Mouse (Mus musculus) c-Kit-positive CD71-positive TER-119-negative erythroid progenitor cells, embryonic 14.5 days (primary cell): ENCODE data around the gene Hoxc13.

Experiments
- DNase-seq: peaks from one replicate; pipeline ENCODE4 v3.0.0-alpha.2; 2013; ENCODE audit warnings: low read depth

The Hoxc13 gene

DNA sequence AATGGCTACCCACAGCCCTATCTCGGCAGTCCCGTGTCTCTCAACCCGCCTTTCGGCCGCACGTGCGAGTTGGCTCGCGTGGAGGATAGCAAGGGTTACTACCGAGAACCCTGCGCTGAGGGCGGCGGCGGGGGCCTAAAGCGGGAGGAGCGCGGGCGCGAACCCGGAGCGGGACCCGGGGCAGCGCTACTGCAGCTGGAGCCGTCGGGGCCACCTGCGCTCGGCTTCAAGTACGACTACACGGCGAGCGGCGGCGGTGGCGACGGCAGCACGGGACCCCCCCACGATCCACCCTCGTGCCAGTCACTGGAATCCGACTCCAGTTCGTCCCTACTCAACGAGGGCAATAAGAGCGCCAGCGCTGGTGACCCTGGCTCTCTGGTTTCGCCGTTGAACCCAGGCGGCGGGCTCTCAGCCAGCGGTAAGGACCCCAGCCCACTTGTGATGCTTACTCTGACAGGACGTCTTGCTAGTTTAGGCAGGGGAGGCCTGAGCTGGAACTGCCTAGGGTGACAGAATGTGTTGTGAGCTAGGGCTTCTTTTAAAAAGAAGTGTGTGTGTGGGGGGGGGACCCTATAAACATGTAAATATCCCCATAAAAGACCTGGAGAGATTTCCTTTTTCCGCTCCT is 16.2 kb downstream of the Hoxc13 start:
- no peak for DNase-seq

DNA sequence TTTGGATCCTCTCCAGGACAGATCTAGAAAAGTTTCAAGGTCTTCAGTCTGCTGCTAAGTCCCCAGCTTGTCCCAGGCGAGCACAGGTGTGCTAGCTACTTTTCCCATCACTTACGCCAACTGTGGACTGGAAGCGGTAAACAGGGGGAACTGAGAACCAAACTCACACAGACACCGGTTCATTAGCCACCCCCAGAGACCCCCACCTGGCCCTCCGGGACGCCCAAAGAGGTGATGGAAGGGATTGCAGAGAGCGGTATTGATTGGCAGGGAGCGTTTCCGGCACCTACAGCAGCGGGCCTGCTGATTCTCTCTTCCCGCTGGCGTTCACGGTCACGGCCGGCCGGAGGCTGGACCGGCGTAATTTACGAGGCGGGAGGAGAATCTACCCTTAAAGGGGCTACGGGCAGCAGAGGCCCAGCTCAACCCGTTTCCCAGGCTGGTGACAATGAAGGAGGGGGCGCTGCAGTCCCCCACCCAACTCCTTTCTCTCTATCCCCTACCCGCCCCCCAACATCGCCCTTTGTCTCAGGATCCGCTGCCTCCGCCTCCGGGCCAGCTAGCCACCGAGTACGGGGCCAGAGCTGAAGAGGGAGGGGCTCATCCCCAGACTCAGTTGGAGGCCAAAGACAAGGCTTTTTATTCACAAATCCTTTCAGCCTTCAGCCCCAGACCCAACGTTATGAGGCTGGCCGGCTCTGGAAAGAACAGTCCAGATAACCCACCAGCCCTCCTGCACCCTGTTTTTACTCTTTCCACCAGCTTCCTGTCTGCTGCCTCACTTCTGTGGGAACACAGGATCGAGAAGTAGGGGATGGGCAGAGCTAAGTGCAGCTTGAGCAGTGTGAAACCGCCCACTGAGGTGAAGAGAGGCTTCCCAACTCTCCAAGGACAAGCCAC is 18.6 kb downstream of the Hoxc13 start:
- no peak for DNase-seq

GRCm38 (mm10) chr15:102942739-102943467 is 22.0 kb downstream of the Hoxc13 start:
- DNase-seq: no peak

GRCm38 (mm10) chr15:102943468-102943813 is 22.5 kb downstream of the Hoxc13 start:
- no peak for DNase-seq

DNA sequence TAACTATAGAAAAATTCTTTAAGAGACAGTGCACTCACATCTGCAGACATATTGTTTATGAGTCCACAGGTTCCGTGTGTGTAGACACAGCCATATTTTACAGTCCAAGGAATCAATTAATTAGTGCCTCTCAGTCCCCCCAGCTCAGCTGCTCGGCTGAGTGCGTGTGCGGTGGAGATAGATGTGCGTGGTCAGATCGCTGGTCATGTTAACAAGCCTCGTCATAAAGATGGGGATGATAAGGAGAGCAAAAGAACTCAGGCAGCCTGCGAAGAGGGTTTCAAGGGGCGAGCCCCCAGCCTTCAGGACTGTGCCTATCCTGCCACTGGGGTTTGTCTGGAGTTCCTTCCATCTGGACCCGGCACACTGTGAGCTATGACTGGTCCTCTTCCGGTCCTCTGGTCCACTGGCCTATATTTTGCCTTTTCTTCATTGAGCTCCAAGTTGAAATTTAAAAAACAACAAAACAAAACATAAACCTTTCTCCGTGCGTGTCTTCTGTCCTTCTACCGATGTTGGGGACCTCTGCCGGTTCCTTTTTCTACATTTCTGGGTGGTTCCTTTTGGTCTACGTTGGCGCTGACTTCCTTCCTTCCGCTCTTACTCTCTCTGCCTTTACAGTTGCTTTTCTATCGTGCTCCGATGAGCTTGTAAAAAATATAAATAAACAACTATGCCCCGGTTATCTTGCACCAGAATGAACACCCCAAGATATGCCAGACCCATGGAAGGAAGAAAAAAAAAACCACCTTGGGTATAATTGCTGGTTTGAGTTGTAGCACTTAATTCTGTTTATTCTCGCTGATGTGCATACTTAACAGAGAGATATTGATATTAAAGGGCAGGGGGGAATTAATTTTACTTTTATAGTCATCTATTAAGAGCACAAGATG is 24.5 kb downstream of the Hoxc13 start:
- DNase-seq: no peak

- DNase-seq: no peak
Observed at GRCm38 (mm10) chr15:102947276-102947675, 26.4 kb downstream of the Hoxc13 start.

DNA sequence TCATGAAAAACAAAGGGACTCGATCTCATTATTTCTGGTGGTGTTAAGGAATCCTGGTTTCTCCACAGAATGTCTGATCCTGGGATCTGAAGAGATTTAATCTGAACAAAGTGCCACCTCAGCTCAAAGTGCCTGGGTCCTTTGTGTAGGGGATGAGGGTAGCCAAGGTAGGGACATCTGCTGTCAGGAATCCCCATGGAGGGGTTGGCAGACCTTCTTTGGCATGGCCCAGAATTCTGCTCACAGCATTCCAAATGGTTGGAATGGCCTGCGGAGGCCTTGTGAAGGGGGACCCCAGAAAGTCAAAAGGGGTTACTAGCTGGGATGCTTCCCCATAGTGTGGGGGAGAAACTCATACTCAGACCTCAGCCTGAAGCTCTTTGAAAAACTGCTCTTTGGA is 27.9 kb downstream of the Hoxc13 start:
- DNase-seq: no peak

DNA sequence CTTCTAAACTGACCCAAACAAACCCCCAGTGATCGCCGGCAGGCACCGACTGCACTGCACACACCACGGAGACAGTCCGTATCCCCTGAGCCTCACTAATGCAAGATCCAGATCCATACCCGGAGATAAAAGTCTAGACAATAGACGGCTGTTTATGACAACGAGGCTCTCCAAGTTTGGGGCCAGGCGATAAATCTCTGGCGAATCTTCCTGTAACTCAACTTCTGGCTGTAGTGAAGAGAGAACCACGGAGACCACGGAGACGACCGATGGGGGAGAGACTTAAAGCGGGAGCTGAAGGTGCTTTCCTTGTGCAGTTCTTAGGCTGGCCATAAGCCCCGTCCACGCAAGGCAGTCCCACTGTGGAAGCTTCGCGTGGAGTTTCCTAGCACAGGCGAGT is 28.8 kb downstream of the Hoxc13 start:
- DNase-seq: no peak

DNA sequence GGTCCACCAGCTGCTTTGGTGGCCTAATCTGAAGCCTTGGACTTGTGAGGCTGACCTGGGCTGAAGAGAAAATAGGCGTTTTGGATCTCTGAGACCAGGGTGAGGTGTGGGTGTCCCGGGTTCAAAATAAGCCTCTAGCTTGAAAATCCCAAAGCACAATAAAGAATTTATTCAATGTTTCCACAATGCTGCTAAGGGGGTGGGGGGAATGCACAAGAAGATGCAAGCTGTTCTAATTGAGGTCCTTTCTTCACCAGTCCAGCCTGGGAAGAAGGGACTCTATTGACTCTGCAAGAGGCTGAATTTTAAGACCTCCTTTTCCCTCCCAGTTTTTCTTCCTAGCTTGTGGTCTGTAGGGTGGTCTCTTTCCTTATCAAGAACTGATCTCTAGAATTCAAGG is 30.0 kb downstream of the Hoxc13 start:
- DNase-seq: no peak

GRCm38 (mm10) chr15:102953561-102953960 is 32.7 kb downstream of the Hoxc13 start:
- no peak for DNase-seq

- no peak for DNase-seq
Observed at GRCm38 (mm10) chr15:102954192-102955006, 33.5 kb downstream of the Hoxc13 start, which contains the start of gene Hoxc11. Gene Hoxc11 (plus strand): TSS chr15:102954427.

- DNase-seq: no peak
Observed at GRCm38 (mm10) chr15:102955007-102955382, 34.1 kb downstream of the Hoxc13 start.

GRCm38 (mm10) chr15:102955833-102956640 is 35.1 kb downstream of the Hoxc13 start:
- DNase-seq: no peak

DNA sequence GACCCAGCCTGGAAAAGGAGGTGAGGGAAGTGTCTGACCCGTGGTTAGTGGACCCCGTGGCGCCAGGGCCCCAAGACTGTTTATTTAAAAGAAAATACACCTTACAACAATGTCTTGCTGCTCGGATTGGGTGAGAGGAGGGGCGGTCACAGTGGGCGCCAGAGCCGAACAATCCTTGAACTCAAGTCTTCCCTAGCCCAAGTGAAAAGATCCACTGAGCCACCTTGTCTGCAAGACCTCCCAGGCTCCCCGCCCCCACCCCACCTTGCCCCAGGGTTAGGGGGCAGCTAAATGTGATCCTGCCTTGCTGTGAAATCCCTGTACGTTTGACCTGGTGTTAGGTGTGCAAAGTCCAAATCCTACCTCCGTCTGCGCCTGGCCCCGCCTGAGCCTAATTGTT is 36.0 kb downstream of the Hoxc13 start:
- no peak for DNase-seq

DNA sequence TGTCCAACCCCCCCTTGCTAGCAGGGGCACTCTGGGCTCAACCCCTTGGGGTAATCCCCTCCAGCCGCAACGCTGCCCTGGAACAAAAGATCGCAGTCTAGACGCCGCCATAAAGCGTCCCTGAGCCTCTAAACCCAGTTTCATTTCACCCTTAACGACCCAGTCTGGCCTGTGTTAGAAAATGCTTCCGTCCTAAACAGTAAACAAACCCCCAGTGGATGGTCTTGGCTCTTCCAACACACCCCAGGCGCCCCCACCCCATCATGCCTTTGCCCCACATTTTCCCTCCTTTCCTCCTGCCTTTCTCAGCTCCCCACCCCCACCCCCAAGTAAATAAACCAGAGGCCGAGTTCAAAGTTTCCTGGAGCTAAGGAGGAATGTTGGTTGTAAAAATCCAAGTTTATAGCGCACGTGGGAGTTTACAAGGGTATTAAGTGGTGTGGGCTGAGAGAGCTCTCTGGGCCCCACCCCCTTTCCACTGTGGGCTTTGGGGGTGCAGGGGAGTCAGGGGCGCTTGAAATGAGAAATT is 38.8 kb downstream of the Hoxc13 start:
- DNase-seq: no peak

DNA sequence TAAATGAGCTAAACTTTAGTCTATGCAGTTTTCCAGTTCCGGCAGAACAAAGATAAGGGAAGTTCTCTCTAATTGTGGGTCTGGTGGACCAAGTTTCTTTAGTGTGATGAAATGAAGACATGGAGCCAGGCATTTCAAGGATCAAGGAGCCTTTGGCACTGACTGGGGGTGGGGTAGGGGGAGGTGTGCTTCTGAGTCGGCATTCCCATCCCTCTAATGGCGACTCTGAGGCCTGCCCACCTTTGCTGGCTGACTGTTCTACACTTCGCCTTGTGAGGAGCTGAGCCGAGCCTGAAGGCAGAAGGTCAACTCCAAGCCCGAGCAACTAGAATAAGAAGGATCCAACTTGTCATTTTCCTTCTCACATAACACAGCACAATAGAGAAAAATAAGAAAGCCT is 40.8 kb downstream of the Hoxc13 start:
- DNase-seq: no peak

GRCm38 (mm10) chr15:102962492-102962891 is 41.6 kb downstream of the Hoxc13 start:
- no peak for DNase-seq

GRCm38 (mm10) chr15:102963259-102963658 is 42.4 kb downstream of the Hoxc13 start:
- DNase-seq: no peak

DNA sequence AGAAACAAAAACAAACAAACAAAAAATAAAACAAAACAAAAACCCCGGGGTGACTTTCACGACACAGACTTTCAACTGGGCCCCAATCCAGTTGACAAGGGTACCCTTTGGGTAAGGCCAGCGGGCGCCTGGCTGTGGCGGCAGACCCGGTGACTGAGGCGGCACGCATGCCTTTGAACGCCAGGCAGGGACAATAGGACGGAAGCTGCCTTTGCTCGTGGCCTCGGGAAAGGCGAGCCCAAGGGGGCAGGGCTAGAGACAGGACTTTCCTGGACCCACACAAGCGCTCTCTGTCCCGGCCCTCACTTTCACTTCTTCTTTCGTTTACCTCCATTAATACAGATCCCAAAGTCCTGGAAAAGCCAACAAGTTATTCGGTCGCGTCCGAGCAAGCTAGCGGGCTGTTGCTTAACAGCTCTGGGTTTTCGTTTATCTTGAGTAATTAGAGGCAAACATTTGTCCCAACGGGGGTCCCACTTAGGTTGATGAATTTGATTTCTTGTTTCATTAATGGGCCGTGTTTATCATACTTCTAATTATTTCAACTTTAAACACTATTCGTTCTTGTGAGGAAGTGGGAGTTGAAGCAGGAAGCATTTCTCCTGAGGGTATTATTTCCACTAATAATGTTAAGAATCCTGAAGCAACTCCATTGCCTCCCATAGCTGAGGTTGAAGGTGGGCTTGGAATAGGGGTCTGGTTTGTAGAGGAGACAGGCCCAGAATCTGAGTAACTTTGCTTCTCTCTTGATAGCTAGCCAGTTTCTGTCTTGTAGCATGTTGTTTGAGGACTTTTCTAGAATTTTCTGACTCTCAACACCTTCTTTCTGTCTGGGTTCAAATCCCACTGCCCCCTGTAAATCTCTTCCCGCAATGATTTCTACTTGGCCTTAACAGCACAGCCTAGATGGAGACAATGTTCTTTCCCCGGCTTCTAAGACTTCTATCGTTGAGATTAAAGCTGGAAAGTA is 43.1 kb downstream of the Hoxc13 start:
- no peak for DNase-seq
